Mouse (Mus musculus) liver, embryonic 12.5 days (tissue): ENCODE data around the gene Gm21970. TPM values are rescaled to one million over a fixed set of nuclear protein-coding genes. Genes with fewer than 3 reads are reported as not detected.

Experiments
- polyA plus RNA-seq: library from polyadenylated mRNA; unstranded; fragments of >200 nt; fragmentation: Nextera tagmentation; extraction: Ambion mirVana; gene quantifications from 2 replicates; pipeline ENCODE4 v1.2.1, GENCODE M21; 2016

The Gm21970 gene
- polyA plus RNA-seq, 1 experiment from 2014 or later: not detected

Other genes starting within 250 kb of the Gm21970 start
- not detected in 2 replicates for gene Olig2, start 166.3 kb upstream of the Gm21970 start, polyA plus RNA-seq
- not detected in 2 replicates for gene Olig1, start 121.9 kb upstream of the Gm21970 start, polyA plus RNA-seq
- gene Ifnar2, start 18.9 kb upstream of the Gm21970 start, polyA plus RNA-seq: 63.5 and 65.7 TPM in 2 replicates
- 26.0 and 27.0 TPM in 2 replicates for gene Il10rb, start 14.4 kb downstream of the Gm21970 start, polyA plus RNA-seq
- gene Ifnar1, start 93.5 kb downstream of the Gm21970 start, polyA plus RNA-seq: 24.5 and 27.8 TPM in 2 replicates
- gene Ifngr2, start 155.4 kb downstream of the Gm21970 start, polyA plus RNA-seq: 17.1 and 17.9 TPM in 2 replicates
- 6.7 and 6.8 TPM in 2 replicates for gene Tmem50b, start 206.1 kb downstream of the Gm21970 start, polyA plus RNA-seq
- 1.8 and 2.8 TPM in 2 replicates for gene Dnajc28, start 227.3 kb downstream of the Gm21970 start, polyA plus RNA-seq